Comparison of ENCODE assay signal across 13 mouse cellular contexts in genomic region chr1:90518584-90519265, GRCm38 (mm10).
A peak's percentile ranks its signal among the peaks of the same experiment; 100 is the strongest.
DNase-seq lines count a peak whose midpoint lies in the region; ATAC-seq and TF ChIP-seq lines count a peak whose summit lies in the region.
"Had no signal": no experiment of that assay in that cellular context is flagged by ENCODE, and none has a peak within 500 bp of the region (broad histone marks: within the 10 kb centered on the region; RNA-seq: fewer than 3 reads in every experiment).

No protein-coding gene starts in this region.

- H3K4me2 ChIP-seq in forebrain, postnatal 0 days (ENCODE audit: low read depth): no peak overlapping the region
- H3K4me2 ChIP-seq in neural tube, embryonic 11.5 days (ENCODE audit: low read depth): no peak overlapping the region
- H3K4me2 ChIP-seq: heart, embryonic 13.5 days; liver, embryonic 11.5 days had no signal

- peak overlapping the region; percentile 54; the same call in 1 of the 2 replicates for H3K27ac ChIP-seq in forebrain, embryonic 10.5 days
- H3K27ac ChIP-seq in forebrain, postnatal 0 days (ENCODE audit: low read depth, low read length): no peak overlapping the region
- H3K27ac ChIP-seq in neural tube, embryonic 11.5 days (ENCODE audit: low read depth, low read length): no peak overlapping the region
- H3K27ac ChIP-seq: heart, embryonic 13.5 days had no signal

- DNase-seq in forebrain, embryonic 10.5 days (ENCODE audit: extremely low spot score, low spot score): no peak
- DNase-seq in forebrain, postnatal 0 days: no peak
- DNase-seq in neural tube, embryonic 11.5 days (ENCODE audit: low spot score): peak; percentile 21
- no peak for DNase-seq in neural tube, embryonic 10.5 days (ENCODE audit: extremely low spot score, low spot score)
- peak; percentile 44 for DNase-seq in kidney, postnatal 14 days
- no peak for DNase-seq in testis, postnatal 14 days (ENCODE audit: low spot score)
- no peak for DNase-seq in cerebellum, adult 9-11 months
- no peak for DNase-seq in left cerebral cortex, postnatal 10 days (ENCODE audit: extremely low spot score in 1 of 2, low spot score in 2 of 2)
- DNase-seq: cerebellum, adult 2 months; lung, postnatal 14 days had no signal

- 72% methylated on average over 9 of the region's 9 CpGs for WGBS in forebrain, embryonic 10.5 days
- WGBS in forebrain, postnatal 0 days: 34% methylated on average over 9 of the region's 9 CpGs
- WGBS in neural tube, embryonic 11.5 days: 52% methylated on average over 9 of the region's 9 CpGs

- H3K4me1 ChIP-seq in forebrain, embryonic 10.5 days: peaks cover 41% of the 10 kb centered on the region
- H3K4me1 ChIP-seq in forebrain, postnatal 0 days (ENCODE audit: insufficient read depth): no peaks in the 10 kb centered on the region
- H3K4me1 ChIP-seq in neural tube, embryonic 11.5 days (ENCODE audit: control insufficient read depth, insufficient read depth, low read length): 0 out of 2 replicates have a peak, but pooled peaks cover 3% of the 10 kb centered on the region

- H3K9ac ChIP-seq in forebrain, postnatal 0 days: no peak overlapping the region
- no peak overlapping the region for H3K9ac ChIP-seq in neural tube, embryonic 11.5 days (ENCODE audit: low read length)
- H3K9ac ChIP-seq: heart, embryonic 13.5 days had no signal

- H3K36me3 ChIP-seq in forebrain, embryonic 10.5 days (replicated peaks): no peaks in the 10 kb centered on the region
- H3K36me3 ChIP-seq in forebrain, postnatal 0 days (ENCODE audit: insufficient read depth): no peaks in the 10 kb centered on the region
- H3K36me3 ChIP-seq in neural tube, embryonic 11.5 days (ENCODE audit: control insufficient read depth, insufficient read depth, low read length): no peaks in the 10 kb centered on the region
- H3K36me3 ChIP-seq: heart, embryonic 13.5 days had no signal

- TF ChIP-seq CTCF in forebrain, postnatal 0 days (IDR thresholded peaks at IDR 0.05; ENCODE audit: low read depth): no peak

- no peak for ATAC-seq in forebrain, postnatal 0 days
- no peak for ATAC-seq in neural tube, embryonic 11.5 days (ENCODE audit: insufficient read depth, low FRiP score, low TSS enrichment)
- ATAC-seq: hindbrain, embryonic 16.5 days had no signal

- intact Hi-C loops in left cerebral cortex, postnatal 10 days (cut with DNase I): no loop called here

- H3K27me3 ChIP-seq in forebrain, embryonic 10.5 days (ENCODE audit: poor library complexity, severe bottlenecking): no peaks in the 10 kb centered on the region
- H3K27me3 ChIP-seq in forebrain, postnatal 0 days (ENCODE audit: insufficient read depth, low read length): no peaks in the 10 kb centered on the region
- no peaks in the 10 kb centered on the region for H3K27me3 ChIP-seq in neural tube, embryonic 11.5 days (ENCODE audit: control insufficient read depth, insufficient read depth, low read length)
- H3K27me3 ChIP-seq: heart, embryonic 13.5 days had no signal

- no peaks in the 10 kb centered on the region for H3K9me3 ChIP-seq in forebrain, embryonic 10.5 days
- no peaks in the 10 kb centered on the region for H3K9me3 ChIP-seq in forebrain, postnatal 0 days (ENCODE audit: low read length)
- H3K9me3 ChIP-seq in neural tube, embryonic 11.5 days (ENCODE audit: control insufficient read depth, low read length): no peaks in the 10 kb centered on the region
- H3K9me3 ChIP-seq: heart, embryonic 13.5 days had no signal

- H3K4me3 ChIP-seq in forebrain, embryonic 10.5 days: no peak overlapping the region
- H3K4me3 ChIP-seq in forebrain, postnatal 0 days (ENCODE audit: low read depth, low read length): no peak overlapping the region
- no peak overlapping the region for H3K4me3 ChIP-seq in neural tube, embryonic 11.5 days (ENCODE audit: low read depth, low read length)
- H3K4me3 ChIP-seq: heart, embryonic 13.5 days had no signal

Comparison
In these comparisons a context has a peak if more than half of its experiments do, and no peak if none do; other contexts are left out.
1. DNase-seq: peak in neural tube, embryonic 11.5 days (single experiment) and kidney, postnatal 14 days (single experiment); none in forebrain, embryonic 10.5 days (single experiment), forebrain, postnatal 0 days (single experiment), neural tube, embryonic 10.5 days (single experiment), testis, postnatal 14 days (single experiment), cerebellum, adult 9-11 months (single experiment) and left cerebral cortex, postnatal 10 days (0 of 2).